Mouse (Mus musculus): ENCODE measurements around the gene 1700003F12Rik.

GRCm38 (mm10) chr2:154510141-154510540, 36.7 kb upstream of the 1700003F12Rik start:
- TF ChIP-seq POLR2A (IDR thresholded peaks at IDR 0.05; ENCODE audit: low read depth, low read length): no peak
- no peak for TF ChIP-seq CTCF (IDR thresholded peaks at IDR 0.05; ENCODE audit: extremely low read depth, insufficient read depth, insufficient read length, insufficient replicate concordance)
